Mouse (Mus musculus): ENCODE data around the gene Cbfa2t2. TPM values are rescaled to one million over a fixed set of nuclear protein-coding genes. Genes with fewer than 3 reads are reported as not detected.

The Cbfa2t2 gene
- polyA plus RNA-seq, 1 experiment = 1.2 TPM

- peaks cover 3% of the 10 kb centered on the region for H3K27me3 ChIP-seq (replicated peaks)
- TF ChIP-seq FLI1 (IDR thresholded peaks at IDR 0.05; ENCODE audit: low read length) (no peak), GATA1 (IDR thresholded peaks at IDR 0.05; ENCODE audit: borderline replicate concordance, low read length) (no peak)
- no peak overlapping the region for H3K4me3 ChIP-seq (replicated peaks)
- peaks cover 53% of the 10 kb centered on the region for H3K36me3 ChIP-seq (replicated peaks; ENCODE audit: low read length)
- peaks cover 16% of the 10 kb centered on the region for H3K4me1 ChIP-seq
- H3K9me3 ChIP-seq = no peaks in the 10 kb centered on the region
Measured at GRCm38 (mm10) chr2:154543567-154544347, 107.5 kb downstream of the Cbfa2t2 start.

GRCm38 (mm10) chr2:154546711-154547110, 110.4 kb downstream of the Cbfa2t2 start, which contains the start of gene 1700003F12Rik:
Gene 1700003F12Rik (plus strand): TSS chr2:154547085.
- no peak within 1 kb of the TSS for H3K4me3 ChIP-seq (replicated peaks)
- H3K27me3 ChIP-seq (replicated peaks) = peaks cover 19% of the 10 kb centered on the region
- H3K36me3 ChIP-seq (replicated peaks; ENCODE audit: low read length) = peaks cover 36% of the 10 kb centered on the region
- no peak for TF ChIP-seq GATA1 (IDR thresholded peaks at IDR 0.05; ENCODE audit: borderline replicate concordance, low read length)
- TF ChIP-seq FLI1 (IDR thresholded peaks at IDR 0.05; ENCODE audit: low read length) = no peak
- peaks cover 22% of the 10 kb centered on the region for H3K4me1 ChIP-seq
- H3K9me3 ChIP-seq = no peaks in the 10 kb centered on the region

- peak overlapping the region; percentile 90 for H3K4me3 ChIP-seq (replicated peaks)
- no peaks in the 10 kb centered on the region for H3K9me3 ChIP-seq
- peaks cover 45% of the 10 kb centered on the region for H3K36me3 ChIP-seq (replicated peaks; ENCODE audit: low read length)
- peaks cover 31% of the 10 kb centered on the region for H3K4me1 ChIP-seq
- TF ChIP-seq FLI1 (IDR thresholded peaks at IDR 0.05; ENCODE audit: low read length) (no peak), GATA1 (IDR thresholded peaks at IDR 0.05; ENCODE audit: borderline replicate concordance, low read length) (no peak)
- H3K27me3 ChIP-seq (replicated peaks) = peaks cover 28% of the 10 kb centered on the region
Measured at GRCm38 (mm10) chr2:154548688-154549087, 112.4 kb downstream of the Cbfa2t2 start.

GRCm38 (mm10) chr2:154549127-154549885, 113.0 kb downstream of the Cbfa2t2 start:
- Histone ChIP-seq H3K4me1 (peaks cover 31% of the 10 kb centered on the region), H3K27me3 (replicated peaks) (peaks cover 28% of the 10 kb centered on the region), H3K36me3 (replicated peaks; ENCODE audit: low read length) (peaks cover 49% of the 10 kb centered on the region), H3K9me3 (no peaks in the 10 kb centered on the region), H3K4me3 (replicated peaks) (peak overlapping the region; percentile 90)
- no peak for TF ChIP-seq FLI1 (IDR thresholded peaks at IDR 0.05; ENCODE audit: low read length)
- TF ChIP-seq GATA1 (IDR thresholded peaks at IDR 0.05; ENCODE audit: borderline replicate concordance, low read length) = no peak

GRCm38 (mm10) chr2:154549886-154550189, 113.6 kb downstream of the Cbfa2t2 start:
- Histone ChIP-seq H3K27me3 (replicated peaks) (peaks cover 28% of the 10 kb centered on the region), H3K9me3 (no peaks in the 10 kb centered on the region), H3K36me3 (replicated peaks; ENCODE audit: low read length) (peaks cover 51% of the 10 kb centered on the region), H3K4me1 (peaks cover 31% of the 10 kb centered on the region), H3K4me3 (replicated peaks) (peak overlapping the region; percentile 90)
- TF ChIP-seq GATA1 (IDR thresholded peaks at IDR 0.05; ENCODE audit: borderline replicate concordance, low read length) (no peak), FLI1 (IDR thresholded peaks at IDR 0.05; ENCODE audit: low read length) (no peak)

- H3K9me3 ChIP-seq = no peaks in the 10 kb centered on the region
- peaks cover 29% of the 10 kb centered on the region for H3K27me3 ChIP-seq (replicated peaks)
- TF ChIP-seq GATA1 (IDR thresholded peaks at IDR 0.05; ENCODE audit: borderline replicate concordance, low read length) (no peak), FLI1 (IDR thresholded peaks at IDR 0.05; ENCODE audit: low read length) (no peak)
- H3K4me1 ChIP-seq = peaks cover 29% of the 10 kb centered on the region
- H3K4me3 ChIP-seq (replicated peaks) = no peak overlapping the region
- H3K36me3 ChIP-seq (replicated peaks; ENCODE audit: low read length) = peaks cover 50% of the 10 kb centered on the region
Measured at GRCm38 (mm10) chr2:154550937-154551336, 114.7 kb downstream of the Cbfa2t2 start.

GRCm38 (mm10) chr2:154551476-154551875, 115.2 kb downstream of the Cbfa2t2 start, which contains the start of gene Actl10:
Gene Actl10 (plus strand): TSS chr2:154551776.
- TF ChIP-seq GATA1 (IDR thresholded peaks at IDR 0.05; ENCODE audit: borderline replicate concordance, low read length) (no peak), FLI1 (IDR thresholded peaks at IDR 0.05; ENCODE audit: low read length) (no peak)
- H3K36me3 ChIP-seq (replicated peaks; ENCODE audit: low read length) = peaks cover 46% of the 10 kb centered on the region
- H3K4me3 ChIP-seq (replicated peaks) = no peak within 1 kb of the TSS

GRCm38 (mm10) chr2:154551927-154552326, 115.6 kb downstream of the Cbfa2t2 start:
- TF ChIP-seq FLI1 (IDR thresholded peaks at IDR 0.05; ENCODE audit: low read length) (no peak), GATA1 (IDR thresholded peaks at IDR 0.05; ENCODE audit: borderline replicate concordance, low read length) (no peak)
- no peak overlapping the region for H3K4me3 ChIP-seq (replicated peaks)
- H3K36me3 ChIP-seq (replicated peaks; ENCODE audit: low read length) = peaks cover 42% of the 10 kb centered on the region

More at GRCm38 (mm10) chr2:154551476-154551875, 115.2 kb downstream of the Cbfa2t2 start, which contains the start of gene Actl10:
- Histone ChIP-seq H3K9me3 (no peaks in the 10 kb centered on the region), H3K4me1 (peaks cover 29% of the 10 kb centered on the region), H3K27me3 (replicated peaks) (peaks cover 29% of the 10 kb centered on the region)

GRCm38 (mm10) chr2:154552424-154552907, 116.2 kb downstream of the Cbfa2t2 start:
- TF ChIP-seq GATA1 (IDR thresholded peaks at IDR 0.05; ENCODE audit: borderline replicate concordance, low read length) = no peak
- no peak for TF ChIP-seq FLI1 (IDR thresholded peaks at IDR 0.05; ENCODE audit: low read length)
- peaks cover 36% of the 10 kb centered on the region for H3K4me1 ChIP-seq
- H3K4me3 ChIP-seq (replicated peaks) = no peak overlapping the region
- no peaks in the 10 kb centered on the region for H3K9me3 ChIP-seq
- H3K36me3 ChIP-seq (replicated peaks; ENCODE audit: low read length) = peaks cover 37% of the 10 kb centered on the region
- H3K27me3 ChIP-seq (replicated peaks) = peaks cover 26% of the 10 kb centered on the region

More at GRCm38 (mm10) chr2:154551927-154552326, 115.6 kb downstream of the Cbfa2t2 start:
- Histone ChIP-seq H3K4me1 (peaks cover 30% of the 10 kb centered on the region), H3K9me3 (no peaks in the 10 kb centered on the region), H3K27me3 (replicated peaks) (peaks cover 29% of the 10 kb centered on the region)
